Mouse (Mus musculus) hindbrain, embryonic 10.5 days (tissue): ENCODE measurements around the gene Ildr2. TPM values are rescaled to one million over a fixed set of nuclear protein-coding genes. Genes with fewer than 3 reads are reported as not detected.

Source experiments
- DNase-seq: peaks from one replicate; pipeline ENCODE4 v3.0.0-alpha.2; 2017; ENCODE audit warnings: low spot score
- H3K27ac ChIP-seq: fragments of 300-500 bp; sonication (generic); 2 replicates; pipeline ENCODE4 v1.5.1; 2016; ENCODE audit warnings: mild to moderate bottlenecking, moderate library complexity
- H3K27me3 ChIP-seq: fragments of 300-500 bp; sonication (generic); 2 replicates; pipeline ENCODE4 v1.6.1; 2016; ENCODE audit warnings: mild to moderate bottlenecking; ENCODE audit not compliant: poor library complexity, insufficient read depth, severe bottlenecking
- H3K36me3 ChIP-seq: fragments of 300-500 bp; sonication (generic); 2 replicates; pipeline ENCODE4 v1.6.1; 2016; ENCODE audit warnings: mild to moderate bottlenecking, moderate library complexity
- H3K4me1 ChIP-seq: fragments of 300-500 bp; sonication (generic); replicated peaks from 2 replicates; pipeline ENCODE4 v1.6.1; 2016; ENCODE audit warnings: mild to moderate bottlenecking
- H3K4me3 ChIP-seq: fragments of 300-500 bp; sonication (generic); 2 replicates; pipeline ENCODE4 v1.5.1; 2016; ENCODE audit warnings: mild to moderate bottlenecking, moderate library complexity
- H3K9me3 ChIP-seq: fragments of 300-500 bp; sonication (generic); 2 replicates; pipeline ENCODE4 v1.6.1; 2016; ENCODE audit warnings: mild to moderate bottlenecking, moderate library complexity
- WGBS: fragments of 180-500 bp; shearing (Covaris S2); methylation state at CpG from one replicate; pipeline ENCODE4 v1.1.7; 2016; 5-methylcytosine and 5-hydroxymethylcytosine counted together
- polyA plus RNA-seq: library from polyadenylated mRNA; unstranded; fragments of >200 nt; fragmentation: Nextera tagmentation; extraction: Ambion mirVana; gene quantifications from 2 replicates; pipeline ENCODE4 v1.2.1, GENCODE M21; 2016

The Ildr2 gene
- polyA plus RNA-seq, 1 experiment from 2014 or later = 6.3 TPM

GRCm38 (mm10) chr1:166313637-166314036 lies 59.7 kb downstream of the Ildr2 start:
- DNase-seq = no peak
- peaks cover 17% of the 10 kb centered on the region for H3K27me3 ChIP-seq
- H3K27ac ChIP-seq = no peak overlapping the region
- H3K9me3 ChIP-seq = no peaks in the 10 kb centered on the region
- H3K4me3 ChIP-seq = no peak overlapping the region
- WGBS = 62% methylated on average over 1 of the region's 1 CpGs
- peaks cover 15% of the 10 kb centered on the region for H3K4me1 ChIP-seq
- peaks cover 55% of the 10 kb centered on the region for H3K36me3 ChIP-seq

GRCm38 (mm10) chr1:166315706-166316105 lies 61.8 kb downstream of the Ildr2 start:
- WGBS = 87% methylated on average over 4 of the region's 4 CpGs
- H3K4me3 ChIP-seq = no peak overlapping the region
- no peaks in the 10 kb centered on the region for H3K9me3 ChIP-seq
- H3K27ac ChIP-seq = no peak overlapping the region
- H3K36me3 ChIP-seq = peaks cover 39% of the 10 kb centered on the region
- H3K27me3 ChIP-seq = no peaks in the 10 kb centered on the region; the same call in 1 of the 2 replicates
- no peaks in the 10 kb centered on the region; the same call in 1 of the 2 replicates for H3K4me1 ChIP-seq
- no peak for DNase-seq

- H3K27ac ChIP-seq = no peak overlapping the region
- peak; percentile 66 for DNase-seq
- peaks cover 3% of the 10 kb centered on the region; the same call in 1 of the 2 replicates for H3K4me1 ChIP-seq
- 12% methylated on average over 4 of the region's 4 CpGs for WGBS
- H3K9me3 ChIP-seq = no peaks in the 10 kb centered on the region
- peaks cover 5% of the 10 kb centered on the region; the same call in 1 of the 2 replicates for H3K36me3 ChIP-seq
- no peak overlapping the region for H3K4me3 ChIP-seq
- no peaks in the 10 kb centered on the region for H3K27me3 ChIP-seq
Measured at GRCm38 (mm10) chr1:166319132-166319698, 65.3 kb downstream of the Ildr2 start.

- H3K4me1 ChIP-seq = peaks cover 13% of the 10 kb centered on the region; the same call in 1 of the 2 replicates
- no peak for DNase-seq
- WGBS = 82% methylated on average over 3 of the region's 3 CpGs
Measured at GRCm38 (mm10) chr1:166326421-166326820, 72.5 kb downstream of the Ildr2 start.

GRCm38 (mm10) chr1:166330752-166331151 lies 76.8 kb downstream of the Ildr2 start:
- Histone ChIP-seq H3K27ac (no peak overlapping the region), H3K4me3 (no peak overlapping the region), H3K9me3 (no peaks in the 10 kb centered on the region), H3K27me3 (no peaks in the 10 kb centered on the region), H3K36me3 (no peaks in the 10 kb centered on the region), H3K4me1 (peaks cover 10% of the 10 kb centered on the region; the same call in 1 of the 2 replicates)
- DNase-seq = no peak
- 62% methylated on average over 3 of the region's 3 CpGs for WGBS

More at GRCm38 (mm10) chr1:166326421-166326820, 72.5 kb downstream of the Ildr2 start:
- Histone ChIP-seq H3K36me3 (no peaks in the 10 kb centered on the region), H3K27ac (no peak overlapping the region), H3K4me3 (no peak overlapping the region), H3K9me3 (no peaks in the 10 kb centered on the region), H3K27me3 (no peaks in the 10 kb centered on the region)

- Histone ChIP-seq H3K27me3 (no peaks in the 10 kb centered on the region), H3K9me3 (no peaks in the 10 kb centered on the region), H3K36me3 (no peaks in the 10 kb centered on the region), H3K27ac (no peak overlapping the region), H3K4me1 (0 out of 2 replicates have a peak, but pooled peaks cover under 1% of the 10 kb centered on the region), H3K4me3 (no peak overlapping the region)
- 92% methylated on average over 6 of the region's 6 CpGs for WGBS
- no peak for DNase-seq
Measured at GRCm38 (mm10) chr1:166339110-166339509, 85.2 kb downstream of the Ildr2 start.

GRCm38 (mm10) chr1:166342060-166342459 lies 88.1 kb downstream of the Ildr2 start:
- Histone ChIP-seq H3K4me3 (no peak overlapping the region), H3K27me3 (no peaks in the 10 kb centered on the region), H3K9me3 (no peaks in the 10 kb centered on the region), H3K27ac (no peak overlapping the region), H3K4me1 (peaks cover 10% of the 10 kb centered on the region), H3K36me3 (no peaks in the 10 kb centered on the region)
- no peak for DNase-seq
- 66% methylated on average over 2 of the region's 2 CpGs for WGBS

- WGBS = 86% methylated on average over 1 of the region's 1 CpGs
- Histone ChIP-seq H3K36me3 (no peaks in the 10 kb centered on the region), H3K9me3 (no peaks in the 10 kb centered on the region), H3K4me3 (no peak overlapping the region), H3K27ac (no peak overlapping the region), H3K4me1 (peaks cover 10% of the 10 kb centered on the region), H3K27me3 (no peaks in the 10 kb centered on the region)
- no peak for DNase-seq
Measured at GRCm38 (mm10) chr1:166342539-166342938, 88.6 kb downstream of the Ildr2 start.

- WGBS = 73% methylated on average over 5 of the region's 5 CpGs
- Histone ChIP-seq H3K36me3 (no peaks in the 10 kb centered on the region), H3K9me3 (no peaks in the 10 kb centered on the region), H3K4me1 (peaks cover 13% of the 10 kb centered on the region), H3K27ac (no peak overlapping the region), H3K4me3 (no peak overlapping the region), H3K27me3 (no peaks in the 10 kb centered on the region)
- DNase-seq = no peak
Measured at GRCm38 (mm10) chr1:166343586-166343985, 89.6 kb downstream of the Ildr2 start.

- H3K4me3 ChIP-seq = no peak overlapping the region
- DNase-seq = peak; percentile 19
- H3K36me3 ChIP-seq = no peaks in the 10 kb centered on the region
- no peaks in the 10 kb centered on the region for H3K27me3 ChIP-seq
- H3K27ac ChIP-seq = no peak overlapping the region
- H3K9me3 ChIP-seq = no peaks in the 10 kb centered on the region
- H3K4me1 ChIP-seq = peaks cover 13% of the 10 kb centered on the region
- WGBS = 65% methylated on average over 8 of the region's 8 CpGs
Measured at GRCm38 (mm10) chr1:166344300-166345077, 90.5 kb downstream of the Ildr2 start.

- peaks cover 13% of the 10 kb centered on the region for H3K4me1 ChIP-seq
- no peaks in the 10 kb centered on the region for H3K27me3 ChIP-seq
- no peak overlapping the region for H3K4me3 ChIP-seq
- no peak overlapping the region for H3K27ac ChIP-seq
- WGBS = 96% methylated on average over 6 of the region's 6 CpGs
- no peaks in the 10 kb centered on the region for H3K9me3 ChIP-seq
- H3K36me3 ChIP-seq = no peaks in the 10 kb centered on the region
- DNase-seq = no peak
Measured at GRCm38 (mm10) chr1:166345602-166346001, 91.7 kb downstream of the Ildr2 start.

- DNase-seq = no peak
- Histone ChIP-seq H3K27me3 (no peaks in the 10 kb centered on the region), H3K36me3 (no peaks in the 10 kb centered on the region), H3K4me3 (no peak overlapping the region), H3K9me3 (no peaks in the 10 kb centered on the region), H3K27ac (no peak overlapping the region), H3K4me1 (peaks cover 13% of the 10 kb centered on the region)
- 77% methylated on average over 3 of the region's 3 CpGs for WGBS
Measured at GRCm38 (mm10) chr1:166346906-166347305, 93.0 kb downstream of the Ildr2 start.

GRCm38 (mm10) chr1:166349341-166349740 lies 95.4 kb downstream of the Ildr2 start:
- H3K36me3 ChIP-seq = no peaks in the 10 kb centered on the region
- H3K27ac ChIP-seq = no peak overlapping the region
- H3K27me3 ChIP-seq = no peaks in the 10 kb centered on the region
- 73% methylated on average over 3 of the region's 3 CpGs for WGBS
- H3K9me3 ChIP-seq = no peaks in the 10 kb centered on the region
- H3K4me1 ChIP-seq = peaks cover 11% of the 10 kb centered on the region
- DNase-seq = no peak
- H3K4me3 ChIP-seq = no peak overlapping the region
